Mouse (Mus musculus) forebrain, postnatal 0 days (tissue): ENCODE data around the gene Exoc6. TPM values are rescaled to one million over a fixed set of nuclear protein-coding genes. Genes with fewer than 3 reads are reported as not detected.

Experiments used
- ATAC-seq: fragments of 200-750 bp; cut with Nextera tagmentation; 2 replicates; pipeline ENCODE4 v1.8.0; 2017; ENCODE audit warnings: mild to moderate bottlenecking, moderate library complexity
- DNase-seq: peaks from one replicate; pipeline ENCODE4 v3.0.0-alpha.2; 2015
- H3K27ac ChIP-seq: fragments of 300-500 bp; sonication (generic); 2 replicates; pipeline ENCODE4 v1.5.1; 2014; ENCODE audit warnings: low read depth, mild to moderate bottlenecking, antibody characterized with exemption, low read length, moderate library complexity, mixed read lengths
- H3K27me3 ChIP-seq: fragments of 300-500 bp; sonication (generic); 2 replicates; pipeline ENCODE4 v1.6.1; 2014; ENCODE audit warnings: mild to moderate bottlenecking, low read length, mixed read lengths; ENCODE audit not compliant: insufficient read depth
- H3K36me3 ChIP-seq: fragments of 300-500 bp; sonication (generic); 2 replicates; pipeline ENCODE4 v1.6.1; 2014; ENCODE audit warnings: mild to moderate bottlenecking, moderate library complexity; ENCODE audit not compliant: insufficient read depth
- H3K4me1 ChIP-seq: fragments of 300-500 bp; sonication (generic); 2 replicates; pipeline ENCODE4 v1.6.1; 2014; ENCODE audit warnings: antibody characterized with exemption; ENCODE audit not compliant: insufficient read depth
- H3K4me2 ChIP-seq: fragments of 300-500 bp; sonication (generic); 2 replicates; pipeline ENCODE4 v1.6.1; 2014; ENCODE audit warnings: low read depth, mild to moderate bottlenecking, moderate library complexity
- H3K4me3 ChIP-seq: fragments of 300-500 bp; sonication (generic); 2 replicates; pipeline ENCODE4 v1.5.1; 2014; ENCODE audit warnings: low read depth, low read length, mixed read lengths
- H3K9ac ChIP-seq: fragments of 300-500 bp; sonication (generic); 2 replicates; pipeline ENCODE4 v1.6.1; 2014; ENCODE audit warnings: mild to moderate bottlenecking
- H3K9me3 ChIP-seq: fragments of 300-500 bp; sonication (generic); 2 replicates; pipeline ENCODE4 v1.6.1; 2016; ENCODE audit warnings: low read length
- CTCF ChIP-seq: sonication (generic); IDR thresholded peaks from 2 replicates; pipeline ENCODE4 v1.5.1; 2016; ENCODE audit warnings: antibody characterized with exemption, control low read depth, low read depth
- WGBS: fragments of 180-500 bp; shearing (Covaris S2); extraction: QIAGEN DNeasy Blood & Tissue Kit; methylation state at CpG from one replicate; pipeline ENCODE4 v1.1.7; 2014; 5-methylcytosine and 5-hydroxymethylcytosine counted together
- polyA plus RNA-seq: library from polyadenylated mRNA; unstranded; fragments of >200 nt; fragmentation: Nextera tagmentation; extraction: Ambion mirVana; gene quantifications from 2 replicates; pipeline ENCODE4 v1.2.1, GENCODE M21; 2015
- total RNA-seq: library from RNA; depleted of rRNA; stranded (reverse); fragments of >200 nt; gene quantifications from 2 replicates; pipeline ENCODE4 v1.2.3, GENCODE M21; 2014

The Exoc6 gene
- total and polyA plus RNA-seq, 2 experiments from 2014 or later = 34.3 to 42.9 TPM

DNA sequence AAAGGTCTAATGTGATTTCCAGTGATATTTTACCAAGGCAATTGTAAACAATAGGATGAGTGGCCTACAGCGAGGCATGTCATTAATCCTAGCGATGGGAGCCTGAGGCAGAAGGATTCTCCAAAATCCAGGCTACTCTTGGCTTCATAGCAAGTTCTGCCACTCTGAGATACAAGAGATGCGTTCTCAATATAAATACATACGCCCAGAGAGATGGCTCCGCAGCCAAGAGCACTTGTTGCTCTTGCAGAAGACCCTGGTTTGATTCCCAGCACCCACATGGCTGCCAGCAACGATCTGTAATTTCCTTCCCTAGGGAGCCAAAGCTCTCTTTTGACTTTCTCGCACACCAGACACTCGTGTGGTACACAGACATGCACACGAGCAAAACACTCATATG lies 20.9 kb upstream of the Exoc6 start:
- no peak for DNase-seq
- no peak for ATAC-seq
- no peaks in the 10 kb centered on the region for H3K36me3 ChIP-seq
- no peak for TF ChIP-seq CTCF
- H3K4me1 ChIP-seq = no peaks in the 10 kb centered on the region
- H3K27me3 ChIP-seq = no peaks in the 10 kb centered on the region
- 93% methylated on average over 9 of the region's 9 CpGs for WGBS
- H3K4me2 ChIP-seq = no peak overlapping the region
- no peak overlapping the region for H3K4me3 ChIP-seq
- H3K9ac ChIP-seq = no peak overlapping the region
- H3K9me3 ChIP-seq = no peaks in the 10 kb centered on the region
- H3K27ac ChIP-seq = no peak overlapping the region

DNA sequence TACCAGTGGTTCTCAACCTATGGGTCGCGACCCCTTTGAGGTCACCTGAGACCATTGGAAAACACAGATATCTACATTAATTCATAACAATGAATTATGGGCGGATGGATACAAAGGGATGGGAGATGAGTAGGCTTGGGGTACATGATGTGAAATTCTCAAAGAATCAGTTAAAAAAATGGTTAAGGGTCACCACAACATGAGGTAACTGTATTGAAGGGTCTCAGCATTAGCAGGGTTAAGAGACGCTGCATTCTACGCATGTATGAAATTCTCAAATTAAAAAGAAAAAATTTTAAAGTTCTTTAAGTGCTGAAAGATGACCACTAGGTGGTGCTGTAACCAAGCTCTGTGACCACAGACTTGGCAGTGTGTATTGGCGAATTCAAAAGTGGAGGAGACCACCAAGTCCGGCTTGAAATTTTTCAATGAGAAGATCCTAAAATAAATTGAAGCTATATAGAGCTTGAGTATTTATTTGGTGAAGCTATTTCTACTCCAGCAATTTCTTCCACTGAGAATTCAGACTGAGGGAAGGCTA lies 20.2 kb upstream of the Exoc6 start:
- Histone ChIP-seq H3K4me2 (no peak overlapping the region), H3K36me3 (no peaks in the 10 kb centered on the region), H3K4me1 (no peaks in the 10 kb centered on the region), H3K9me3 (no peaks in the 10 kb centered on the region), H3K27me3 (no peaks in the 10 kb centered on the region), H3K9ac (no peak overlapping the region), H3K27ac (no peak overlapping the region), H3K4me3 (no peak overlapping the region)
- ATAC-seq (peak; percentile 50), DNase-seq (peak; percentile 87)
- 33% methylated on average over 7 of the region's 7 CpGs for WGBS
- peak; percentile 73 for TF ChIP-seq CTCF

DNA sequence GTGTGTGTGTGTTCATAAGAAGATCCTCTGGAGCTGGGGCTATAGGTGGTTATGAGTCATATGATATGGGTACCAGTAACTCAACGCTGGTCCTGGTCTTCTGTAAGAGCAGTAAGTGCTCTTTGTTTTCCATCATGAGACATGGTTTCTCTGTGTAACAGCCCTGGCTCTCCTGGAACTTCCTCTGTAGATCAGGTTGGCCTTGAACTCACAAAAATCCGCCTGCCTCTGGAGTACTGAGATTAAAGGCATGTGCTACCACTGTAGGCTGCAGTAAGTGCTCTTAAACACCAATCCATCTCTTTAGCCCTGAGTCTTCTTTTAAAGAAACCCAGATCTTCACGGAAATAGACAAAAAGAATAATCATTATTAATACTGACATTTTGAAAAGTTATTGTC lies 19.6 kb upstream of the Exoc6 start:
- no peak for TF ChIP-seq CTCF
- 86% methylated on average over 3 of the region's 3 CpGs for WGBS
- Histone ChIP-seq H3K9ac (no peak overlapping the region), H3K4me3 (no peak overlapping the region), H3K4me1 (no peaks in the 10 kb centered on the region), H3K4me2 (no peak overlapping the region), H3K27me3 (no peaks in the 10 kb centered on the region), H3K36me3 (no peaks in the 10 kb centered on the region), H3K9me3 (no peaks in the 10 kb centered on the region), H3K27ac (no peak overlapping the region)
- no peak for ATAC-seq
- DNase-seq = no peak

DNA sequence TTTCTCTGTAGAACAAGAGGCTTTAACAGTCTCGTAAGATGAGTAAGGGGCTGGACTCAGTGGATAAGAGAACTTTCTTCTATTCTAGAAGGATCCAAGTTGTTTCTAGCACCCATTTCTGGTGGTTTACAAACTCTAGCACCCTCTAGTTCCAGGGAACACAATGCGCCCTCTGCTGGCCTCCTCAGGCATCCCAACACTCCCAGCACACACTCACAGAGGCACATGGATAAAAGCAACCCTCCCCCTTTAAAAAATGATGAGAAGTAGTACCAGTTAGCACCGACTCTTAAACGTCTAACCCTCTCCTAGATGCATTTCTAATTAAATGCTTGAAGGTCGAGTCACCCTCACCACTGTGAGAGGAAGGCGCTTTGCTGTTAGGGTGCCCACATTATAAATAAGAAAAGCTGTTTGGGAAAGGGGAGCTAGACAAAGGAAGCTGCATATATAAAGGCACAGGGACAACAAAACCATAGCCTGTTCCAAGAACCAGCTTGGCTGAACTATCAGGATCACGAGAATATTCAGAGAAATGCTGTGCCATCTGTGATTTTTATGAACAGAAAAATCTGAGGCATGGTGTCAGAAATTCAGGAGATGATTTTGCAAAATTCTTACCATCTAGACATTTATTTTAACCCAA lies 18.9 kb upstream of the Exoc6 start:
- H3K4me1 ChIP-seq = no peaks in the 10 kb centered on the region
- 0 out of 2 replicates have a peak overlapping the region, but pooled peaks have one; percentile 22 for H3K27ac ChIP-seq
- no peaks in the 10 kb centered on the region for H3K9me3 ChIP-seq
- WGBS = 40% methylated on average over 7 of the region's 7 CpGs
- peak; percentile 69 for TF ChIP-seq CTCF
- H3K36me3 ChIP-seq = no peaks in the 10 kb centered on the region
- ATAC-seq (peak; percentile 89), DNase-seq (peak; percentile 74)
- no peak overlapping the region for H3K4me2 ChIP-seq
- H3K9ac ChIP-seq = no peak overlapping the region
- H3K4me3 ChIP-seq = no peak overlapping the region
- H3K27me3 ChIP-seq = no peaks in the 10 kb centered on the region

DNA sequence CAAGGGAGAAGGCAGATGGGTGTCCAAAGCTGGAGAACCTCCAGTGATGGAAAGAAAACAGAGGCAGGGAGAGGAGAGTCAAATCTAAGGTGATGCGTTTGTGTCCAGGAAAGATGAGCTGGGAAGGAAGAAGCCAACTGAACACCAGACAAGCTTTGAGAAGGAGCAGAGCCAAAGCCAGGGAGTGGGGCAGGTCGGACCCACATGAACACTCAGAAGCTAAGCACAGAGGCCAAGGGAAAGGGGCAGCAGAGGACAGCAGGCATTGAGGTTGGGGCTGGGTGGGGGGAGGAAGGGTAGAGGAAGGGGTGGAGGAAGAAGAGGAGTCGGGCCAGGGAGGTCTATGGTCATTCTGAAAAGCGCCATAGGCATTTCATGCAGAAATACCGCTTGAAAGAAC lies 17.0 kb upstream of the Exoc6 start:
- 86% methylated on average over 5 of the region's 5 CpGs for WGBS
- Histone ChIP-seq H3K4me1 (no peaks in the 10 kb centered on the region), H3K9ac (no peak overlapping the region), H3K9me3 (no peaks in the 10 kb centered on the region), H3K4me2 (no peak overlapping the region), H3K4me3 (no peak overlapping the region), H3K27ac (no peak overlapping the region), H3K36me3 (no peaks in the 10 kb centered on the region), H3K27me3 (no peaks in the 10 kb centered on the region)
- no peak for TF ChIP-seq CTCF
- no peak for DNase-seq
- no peak for ATAC-seq

DNA sequence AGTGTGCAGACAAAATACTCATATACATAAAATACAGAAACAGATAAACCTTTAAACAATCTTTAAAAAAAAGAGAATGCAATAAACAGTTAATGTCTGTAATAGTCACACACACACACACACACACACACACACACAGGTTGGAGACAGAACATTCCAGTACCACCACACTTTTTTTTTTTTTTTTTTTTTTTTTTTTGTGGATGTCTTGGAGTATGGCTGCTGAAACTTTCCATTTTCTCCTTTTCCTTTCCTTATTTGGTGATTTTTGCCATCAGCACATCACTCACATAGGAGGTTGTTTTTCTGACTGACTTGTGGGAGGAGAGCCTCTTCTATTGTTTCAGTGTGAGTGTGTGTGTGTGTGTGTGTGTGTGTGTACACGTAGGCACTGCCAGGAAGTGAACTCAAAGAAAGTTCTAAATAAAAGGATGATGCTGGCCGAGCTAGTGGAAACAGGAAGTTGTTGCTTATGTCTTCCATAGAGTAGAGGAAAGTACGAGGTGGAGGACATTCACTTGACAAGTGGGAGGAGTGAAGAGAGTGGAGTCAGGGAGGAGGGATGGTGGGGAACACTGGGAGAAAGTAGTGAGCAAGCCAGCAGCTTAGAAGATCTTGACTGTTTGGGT lies 15.4 kb upstream of the Exoc6 start:
- ATAC-seq (no peak), DNase-seq (no peak)
- Histone ChIP-seq H3K4me3 (no peak overlapping the region), H3K9me3 (no peaks in the 10 kb centered on the region), H3K36me3 (no peaks in the 10 kb centered on the region), H3K4me1 (no peaks in the 10 kb centered on the region), H3K27me3 (no peaks in the 10 kb centered on the region), H3K27ac (no peak overlapping the region), H3K4me2 (no peak overlapping the region), H3K9ac (no peak overlapping the region)
- no peak for TF ChIP-seq CTCF
- WGBS = 69% methylated on average over 3 of the region's 3 CpGs

DNA sequence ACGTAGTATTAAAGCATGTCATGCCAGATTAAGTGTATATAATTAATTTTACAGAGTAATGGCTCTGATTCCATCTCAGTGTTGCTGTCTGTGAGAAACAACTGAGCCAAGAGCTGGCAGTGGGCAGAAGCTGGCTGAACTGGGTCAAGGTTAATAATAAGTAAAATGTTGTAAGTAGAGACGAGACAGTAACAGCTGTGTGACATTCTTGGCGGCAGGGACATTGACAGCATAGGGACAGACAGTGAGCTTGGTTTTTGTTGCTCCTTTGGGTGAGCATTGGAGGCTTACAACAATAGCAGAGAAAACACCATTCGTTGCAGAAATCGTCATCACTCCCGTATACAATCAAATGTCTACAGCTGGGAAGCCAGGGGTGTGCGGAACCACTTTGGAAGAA lies 13.8 kb upstream of the Exoc6 start:
- no peak overlapping the region for H3K27ac ChIP-seq
- H3K9me3 ChIP-seq = no peaks in the 10 kb centered on the region
- no peak overlapping the region for H3K9ac ChIP-seq
- H3K4me3 ChIP-seq = no peak overlapping the region
- H3K4me1 ChIP-seq = no peaks in the 10 kb centered on the region
- WGBS = 70% methylated on average over 7 of the region's 7 CpGs
- ATAC-seq (no peak), DNase-seq (no peak)
- H3K4me2 ChIP-seq = no peak overlapping the region
- H3K36me3 ChIP-seq = no peaks in the 10 kb centered on the region
- H3K27me3 ChIP-seq = no peaks in the 10 kb centered on the region
- TF ChIP-seq CTCF = no peak
